ENCODE assay signal across 10 mouse cellular contexts in the genomic region with DNA sequence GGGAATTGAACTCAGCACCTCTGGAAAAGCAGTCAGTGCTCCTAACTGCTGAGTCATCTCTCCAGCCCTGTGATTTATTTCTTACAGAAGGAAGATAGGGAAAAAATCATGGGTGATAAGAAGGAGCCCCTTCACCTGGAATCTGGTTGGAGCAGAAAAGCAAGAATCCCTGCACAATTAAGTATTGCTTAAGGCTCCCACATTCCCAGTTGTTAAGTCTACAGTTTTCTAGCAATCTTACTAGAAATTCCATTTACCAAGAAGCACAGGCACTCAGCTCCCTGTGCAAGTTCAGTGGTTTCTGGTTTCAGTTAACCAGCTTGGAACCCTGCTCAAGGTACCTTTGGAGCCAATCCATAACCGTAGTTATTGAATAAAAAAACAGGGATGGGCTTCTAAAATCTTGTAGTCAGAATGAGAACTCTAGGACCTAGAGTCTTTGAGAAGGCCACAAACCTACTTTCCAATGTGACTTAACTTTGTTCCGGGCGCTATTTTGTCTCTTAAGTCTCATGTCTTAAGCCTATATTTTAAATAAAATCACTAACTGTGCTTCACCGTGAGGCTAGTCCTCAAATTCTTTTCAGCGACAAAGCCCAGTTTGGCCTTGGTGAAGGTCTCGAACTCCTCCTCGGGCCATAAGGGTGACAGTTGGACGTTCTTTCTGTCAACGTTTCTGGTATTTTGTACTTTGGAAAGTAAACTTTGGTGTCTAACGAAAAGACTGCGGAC. TPM values are rescaled to one million over a fixed set of nuclear protein-coding genes. Genes with fewer than 3 reads are reported as not detected.
DNase-seq lines count a peak whose midpoint lies in the region; ATAC-seq and TF ChIP-seq lines count a peak whose summit lies in the region.
"Had no signal": no experiment of that assay in that cellular context is flagged by ENCODE, and none has a peak within 500 bp of the region (broad histone marks: within the 10 kb centered on the region; RNA-seq: fewer than 3 reads in every experiment).

No protein-coding gene starts in this region.

- H3K4me1 ChIP-seq in heart, embryonic 12.5 days (replicated peaks): peaks cover 4% of the 10 kb centered on the region; the same call in 1 of the 2 replicates
- peaks cover 4 to 6% of the 10 kb centered on the region in 2 experiments for H3K4me1 ChIP-seq in MEL (ENCODE audit: control insufficient read depth in 1 of 2, insufficient read depth in 2 of 2, low read length in 2 of 2)
- peaks cover 12% of the 10 kb centered on the region for H3K4me1 ChIP-seq in hindbrain, embryonic 12.5 days
- H3K4me1 ChIP-seq in liver, postnatal 0 days (ENCODE audit: insufficient read depth): peaks cover 32% of the 10 kb centered on the region

- TF ChIP-seq POLR2A in MEL (IDR thresholded peaks at IDR 0.05; ENCODE audit: control insufficient read depth in 1 of 2, insufficient read depth in 1 of 2, low read depth in 1 of 2, low read length in 2 of 2, poor library complexity in 1 of 2): no peak

- peak overlapping the region; percentile 75 for H3K4me3 ChIP-seq in heart, embryonic 12.5 days
- peak overlapping the region; percentile 50 to 84 for H3K4me3 ChIP-seq in MEL (ENCODE audit: control insufficient read depth in 1 of 2, insufficient read depth in 1 of 2, low read depth in 2 of 2, low read length in 2 of 2)
- H3K4me3 ChIP-seq in hindbrain, embryonic 12.5 days: peak overlapping the region; percentile 46
- H3K4me3 ChIP-seq in liver, postnatal 0 days (ENCODE audit: low read depth, low read length): peak overlapping the region; percentile 34

- H3K79me2 ChIP-seq in MEL (ENCODE audit: control insufficient read depth, insufficient read depth, low read length, poor library complexity): no peaks in the 10 kb centered on the region

- no peak for ATAC-seq in heart, embryonic 12.5 days (ENCODE audit: insufficient number of reproducible peaks, low FRiP score)
- ATAC-seq in hindbrain, embryonic 12.5 days (ENCODE audit: low FRiP score): no peak
- no peak for ATAC-seq in liver, postnatal 0 days
- ATAC-seq in granulocyte monocyte progenitor cell, adult 5-6 weeks (replicated peaks; ENCODE audit: poor library complexity, severe bottlenecking): no peak

- 30% methylated on average over 11 of the region's 11 CpGs for WGBS in heart, embryonic 12.5 days
- 41% methylated on average over 11 of the region's 11 CpGs for WGBS in hindbrain, embryonic 12.5 days
- WGBS in liver, postnatal 0 days (ENCODE audit: insufficient replicate concordance): 19% methylated on average over 11 of the region's 11 CpGs

- H3K27ac ChIP-seq in heart, embryonic 12.5 days (ENCODE audit: poor library complexity, severe bottlenecking): peak overlapping the region; percentile 82
- peak overlapping the region; percentile 41 for H3K27ac ChIP-seq in MEL (ENCODE audit: control insufficient read depth, low read depth, low read length)
- no peak overlapping the region for H3K27ac ChIP-seq in hindbrain, embryonic 12.5 days
- peak overlapping the region; percentile 87 for H3K27ac ChIP-seq in liver, postnatal 0 days (ENCODE audit: low read depth)

- DNase-seq in heart, adult 9 months (ENCODE audit: low spot score in 2 of 2): no peak
- DNase-seq in MEL (ENCODE audit: low read depth, low spot score): no peak
- no peak for DNase-seq in liver, postnatal 0 days
- no peak for DNase-seq in layer of hippocampus, adult 8-10 months (ENCODE audit: low spot score in 2 of 2)
- DNase-seq in layer of hippocampus, postnatal 14 days (ENCODE audit: low spot score in 2 of 2): no peak

- H3K9ac ChIP-seq in heart, embryonic 12.5 days: peak overlapping the region; percentile 51; the same call in 1 of the 2 replicates
- peak overlapping the region; percentile 37 for H3K9ac ChIP-seq in MEL (ENCODE audit: control insufficient read depth, low read depth, low read length, poor library complexity, severe bottlenecking)
- no peak overlapping the region for H3K9ac ChIP-seq in hindbrain, embryonic 12.5 days
- peak overlapping the region; percentile 39 for H3K9ac ChIP-seq in liver, postnatal 0 days (replicated peaks)

- no peaks in the 10 kb centered on the region for H3K9me3 ChIP-seq in heart, embryonic 12.5 days (replicated peaks)
- no peaks in the 10 kb centered on the region for H3K9me3 ChIP-seq in MEL (replicated peaks; ENCODE audit: insufficient read depth, low read length)
- no peaks in the 10 kb centered on the region for H3K9me3 ChIP-seq in hindbrain, embryonic 12.5 days (replicated peaks)
- H3K9me3 ChIP-seq in liver, postnatal 0 days (ENCODE audit: low read length): no peaks in the 10 kb centered on the region

- H3K4me2 ChIP-seq in heart, embryonic 12.5 days: peak overlapping the region; percentile 86
- peak overlapping the region; percentile 64 for H3K4me2 ChIP-seq in hindbrain, embryonic 12.5 days (replicated peaks)
- peak overlapping the region; percentile 67 for H3K4me2 ChIP-seq in liver, postnatal 0 days (ENCODE audit: low read depth, low read length)

- no peaks in the 10 kb centered on the region for H3K27me3 ChIP-seq in heart, embryonic 12.5 days (replicated peaks)
- peaks cover 6 to 20% of the 10 kb centered on the region in 2 experiments for H3K27me3 ChIP-seq in MEL (ENCODE audit: control insufficient read depth in 1 of 2, insufficient read depth in 2 of 2, low read length in 2 of 2)
- no peaks in the 10 kb centered on the region for H3K27me3 ChIP-seq in hindbrain, embryonic 12.5 days
- H3K27me3 ChIP-seq in liver, postnatal 0 days (ENCODE audit: insufficient read depth, low read length): no peaks in the 10 kb centered on the region
- H3K27me3 ChIP-seq: CH12.LX had no signal

- TF ChIP-seq CTCF in MEL (IDR thresholded peaks at IDR 0.05 in 2 of 3, conservative IDR thresholded peaks at IDR 0.05 in 1 of 3; ENCODE audit: control insufficient read depth in 1 of 3, insufficient read depth in 1 of 3, low read depth in 2 of 3, low read length in 3 of 3, poor library complexity in 1 of 3, severe bottlenecking in 1 of 3): no peak
- no peak for TF ChIP-seq CTCF in liver, postnatal 0 days (IDR thresholded peaks at IDR 0.05; ENCODE audit: low read depth)

- TF ChIP-seq EP300 in MEL (IDR thresholded peaks at IDR 0.05; ENCODE audit: low read depth in 1 of 2, low read length in 2 of 2): no peak; a peak in 1 of 4 replicates
- no peak for TF ChIP-seq EP300 in liver, postnatal 0 days (IDR thresholded peaks at IDR 0.05; ENCODE audit: low read depth)

- no peaks in the 10 kb centered on the region for H3K36me3 ChIP-seq in heart, embryonic 12.5 days
- H3K36me3 ChIP-seq in MEL (ENCODE audit: control insufficient read depth in 1 of 2, insufficient read depth in 2 of 2, low read length in 2 of 2): peaks cover 0 to 9% of the 10 kb centered on the region in 2 experiments; a peak in 2 of 4 replicates
- H3K36me3 ChIP-seq in hindbrain, embryonic 12.5 days: no peaks in the 10 kb centered on the region
- no peaks in the 10 kb centered on the region for H3K36me3 ChIP-seq in liver, postnatal 0 days (replicated peaks; ENCODE audit: insufficient read depth, low read length)

- TF ChIP-seq RAD21 in MEL (IDR thresholded peaks at IDR 0.05; ENCODE audit: low read depth, low read length): no peak

TF ChIP-seq in MEL, 35 proteins besides CTCF, POLR2A, EP300 and RAD21 (continues in another document):
- TF ChIP-seq RCOR1 (IDR thresholded peaks at IDR 0.05; ENCODE audit: low read depth, low read length): peak; percentile 71
- TF ChIP-seq E2F4 (IDR thresholded peaks at IDR 0.05; ENCODE audit: borderline replicate concordance, low read depth, low read length): no peak
- TF ChIP-seq CHD1 (IDR thresholded peaks at IDR 0.05; ENCODE audit: low read depth, low read length): peak; percentile 67; the same call in 1 of the 2 replicates
- TF ChIP-seq GATA1 (IDR thresholded peaks at IDR 0.05; ENCODE audit: low read depth, low read length): peak; percentile 17; the same call in 1 of the 2 replicates

RNA-seq across cellular contexts. Expression of gene Gm2a, which starts 1.0 kb away (rescaled TPM):
- 49.4 and 49.9 TPM in 2 replicates for polyA plus RNA-seq in heart, embryonic 12.5 days (2016; fragmentation: Nextera tagmentation; extraction: Ambion mirVana)
- 0.19 and 0.42 TPM in 2 replicates for total RNA-seq in MEL (2012; rRNA removed)
- under 1 TPM in 1 of 2 experiments, not detected in 1; 0.52 TPM for polyA plus RNA-seq in MEL (2012; ENCODE audit: insufficient read depth in 1 of 2, insufficient read length in 2 of 2, low read depth in 1 of 2, low replicate concordance in 2 of 2, missing spikeins in 1 of 2)
- 15.4 and 15.5 TPM in 2 replicates for polyA plus RNA-seq in hindbrain, embryonic 12.5 days (2016; fragmentation: Nextera tagmentation; extraction: Ambion mirVana)
- polyA plus RNA-seq in liver, postnatal 0 days (2015; fragmentation: Nextera tagmentation; extraction: Ambion mirVana): 28.7 and 31.6 TPM in 2 replicates
- 10 to 100 TPM; 28.3 to 45.4 (median 36.9) TPM for total RNA-seq in layer of hippocampus, adult 8-10 months (2022)
- 84.3 and 86.4 TPM in 2 replicates for total RNA-seq in granulocyte monocyte progenitor cell, adult 5-6 weeks (2014; fragmentation: Nextera tagmentation)
- 61.3 and 72.4 TPM in 2 replicates for total RNA-seq in granulocyte monocyte progenitor cell, adult 5-6 weeks (2017)
- 10 to 100 TPM; 53.7 to 58.5 TPM for total RNA-seq in layer of hippocampus, postnatal 14 days (2021)

RNA-seq across cellular contexts. Expression of gene Ccdc69, which starts 19.0 kb away (rescaled TPM):
- 17.5 and 19.0 TPM in 2 replicates for polyA plus RNA-seq in heart, embryonic 12.5 days (2016; fragmentation: Nextera tagmentation; extraction: Ambion mirVana)
- 0.31 and 0.72 TPM in 2 replicates for total RNA-seq in MEL (2012; rRNA removed)
- polyA plus RNA-seq in MEL (2012; ENCODE audit: insufficient read depth in 1 of 2, insufficient read length in 2 of 2, low read depth in 1 of 2, low replicate concordance in 2 of 2, missing spikeins in 1 of 2): under 1 TPM in 1 of 2 experiments, not detected in 1; 0.42 TPM
- polyA plus RNA-seq in hindbrain, embryonic 12.5 days (2016; fragmentation: Nextera tagmentation; extraction: Ambion mirVana): 0.49 and 0.60 TPM in 2 replicates
- polyA plus RNA-seq in liver, postnatal 0 days (2015; fragmentation: Nextera tagmentation; extraction: Ambion mirVana): 1.3 and 1.6 TPM in 2 replicates
- total RNA-seq in layer of hippocampus, adult 8-10 months (2022): 1 to 10 TPM in 1 of 4 experiments, under 1 TPM in 3; 0.32 to 1.1 (median 0.75) TPM
- total RNA-seq in granulocyte monocyte progenitor cell, adult 5-6 weeks (2014; fragmentation: Nextera tagmentation): 16.8 and 18.9 TPM in 2 replicates
- 21.1 and 22.7 TPM in 2 replicates for total RNA-seq in granulocyte monocyte progenitor cell, adult 5-6 weeks (2017)
- total RNA-seq in layer of hippocampus, postnatal 14 days (2021): not detected

RNA-seq across cellular contexts. Expression of gene Slc36a3, which starts 54.6 kb away (rescaled TPM):
- not detected in 2 replicates for polyA plus RNA-seq in heart, embryonic 12.5 days (2016; fragmentation: Nextera tagmentation; extraction: Ambion mirVana)
- total RNA-seq in MEL (2012; rRNA removed): 0.12 and 0.13 TPM in 2 replicates
- under 1 TPM in 1 of 2 experiments, not detected in 1; 0.15 TPM for polyA plus RNA-seq in MEL (2012; ENCODE audit: insufficient read depth in 1 of 2, insufficient read length in 2 of 2, low read depth in 1 of 2, low replicate concordance in 2 of 2, missing spikeins in 1 of 2)
- polyA plus RNA-seq in hindbrain, embryonic 12.5 days (2016; fragmentation: Nextera tagmentation; extraction: Ambion mirVana): not detected in 2 replicates
- not detected in 2 replicates for polyA plus RNA-seq in liver, postnatal 0 days (2015; fragmentation: Nextera tagmentation; extraction: Ambion mirVana)
- total RNA-seq in layer of hippocampus, adult 8-10 months (2022): not detected
- total RNA-seq in granulocyte monocyte progenitor cell, adult 5-6 weeks (2014; fragmentation: Nextera tagmentation): not detected in 2 replicates
- not detected in 2 replicates for total RNA-seq in granulocyte monocyte progenitor cell, adult 5-6 weeks (2017)
- total RNA-seq in layer of hippocampus, postnatal 14 days (2021): not detected
- total RNA-seq: hematopoietic stem cell, adult 5-6 weeks had no signal

Comparison
In these comparisons a context has a peak if more than half of its experiments do, and no peak if none do; other contexts are left out.
1. RNA of gene Gm2a, which starts 1.0 kb away (total RNA-seq): 61.3 to 86.4 TPM in granulocyte monocyte progenitor cell, adult 5-6 weeks, 53.7 to 58.5 TPM in layer of hippocampus, postnatal 14 days and 28.3 to 45.4 TPM in layer of hippocampus, adult 8-10 months; 0.19 to 0.42 TPM in MEL; every median in the first group is over 10 times any median in the second.
2. RNA of gene Ccdc69, which starts 19.0 kb away (total RNA-seq): 16.8 to 22.7 TPM in granulocyte monocyte progenitor cell, adult 5-6 weeks; 0.32 to 1.1 TPM in layer of hippocampus, adult 8-10 months, 0.31 to 0.72 TPM in MEL and not detected in layer of hippocampus, postnatal 14 days; every median in the first group is over 4 times any median in the second.
3. Peak in every context shown above with its lines, with median percentiles within 50 percentile points of each other: H3K4me2 ChIP-seq and H3K4me3 ChIP-seq.